In the genomic region with DNA sequence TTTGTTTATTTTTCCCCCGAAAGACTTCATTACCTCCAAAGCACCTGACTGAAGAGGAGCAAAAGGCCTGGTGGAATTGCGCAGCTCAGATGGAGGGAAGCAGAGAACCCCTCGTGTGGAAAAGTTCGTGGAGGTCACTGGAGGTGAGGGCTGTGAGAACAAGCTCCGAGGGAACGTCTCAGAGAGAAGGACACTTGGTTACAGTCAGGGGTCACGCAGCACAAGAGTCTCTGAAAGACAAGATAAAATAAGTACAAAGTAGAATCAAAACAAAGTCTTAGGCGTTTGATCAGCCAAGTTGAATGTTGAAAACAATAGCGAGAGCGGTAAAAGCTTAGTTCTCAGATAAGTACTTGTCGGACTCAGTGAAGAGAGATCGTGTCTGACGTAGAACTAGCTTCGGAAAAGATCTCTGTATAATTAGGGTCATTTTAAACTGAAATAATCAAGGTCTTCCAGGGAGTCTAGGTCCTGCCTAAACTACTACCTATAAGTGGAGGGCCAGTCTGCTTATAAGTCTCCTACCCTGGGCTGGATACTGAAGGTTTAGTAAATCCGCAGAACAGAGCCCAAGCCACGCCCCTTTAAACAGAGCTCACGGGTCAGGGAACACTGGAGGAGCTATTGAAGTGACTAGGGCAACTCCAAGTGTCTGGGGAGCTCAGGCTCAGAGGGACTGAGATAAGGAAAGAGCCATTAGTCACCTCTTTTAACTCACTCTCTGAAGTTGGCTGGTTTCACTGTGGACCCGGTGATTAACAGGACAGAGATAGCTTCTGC, we compare ENCODE assay signal across 9 mouse cellular contexts. TPM values are rescaled to one million over a fixed set of nuclear protein-coding genes. Genes with fewer than 3 reads are reported as not detected.
DNase-seq lines count a peak whose midpoint lies in the region; ATAC-seq and TF ChIP-seq lines count a peak whose summit lies in the region.
"Had no signal": no experiment of that assay in that cellular context is flagged by ENCODE, and none has a peak within 500 bp of the region (broad histone marks: within the 10 kb centered on the region; RNA-seq: fewer than 3 reads in every experiment).

No protein-coding gene starts in this region.

- ATAC-seq in Patski = peak; percentile 56
- ATAC-seq in embryonic facial prominence, embryonic 11.5 days (replicated peaks; ENCODE audit: insufficient number of reproducible peaks, low FRiP score, low TSS enrichment, low read depth) = no peak
- ATAC-seq in kidney, embryonic 14.5 days (ENCODE audit: low FRiP score, low TSS enrichment) = peak; percentile 82
- no peak for ATAC-seq in activated CD4-positive, CD25-positive, alpha-beta regulatory T cell, adult 4 months

- H3K9me3 ChIP-seq in embryonic facial prominence, embryonic 11.5 days (replicated peaks; ENCODE audit: control insufficient read depth, low read length) = no peaks in the 10 kb centered on the region
- no peaks in the 10 kb centered on the region for H3K9me3 ChIP-seq in kidney, embryonic 14.5 days (ENCODE audit: control insufficient read depth, low read length)

- CTCF ChIA-PET in Patski (lab: Charles Lee) = interaction anchor here (0.6 to 3.6 kb wide), 12 partner anchors 9 to 340 kb away, joined by 3 to 24 read pairs (median 4); no protein-coding TSS in a partner anchor

- in situ Hi-C loops in Patski (cut with MboI; ENCODE audit: low pct_unique_long_range_greater_than_20kb) = no loop called here

- no peak overlapping the region for H3K27ac ChIP-seq in embryonic facial prominence, embryonic 11.5 days (replicated peaks; ENCODE audit: low read depth, low read length)
- peak overlapping the region; percentile 15; the same call in 1 of the 2 replicates for H3K27ac ChIP-seq in kidney, embryonic 14.5 days (ENCODE audit: low read depth, low read length)
- H3K27ac ChIP-seq: macrophage had no signal

- intact Hi-C loops in left cerebral cortex, postnatal 14 days (cut with DNase I) = no loop called here

- TF ChIP-seq CTCF in Patski (IDR thresholded peaks at IDR 0.05) = no peak

- H3K9ac ChIP-seq in embryonic facial prominence, embryonic 11.5 days (replicated peaks; ENCODE audit: low read length) = no peak overlapping the region
- no peak overlapping the region for H3K9ac ChIP-seq in kidney, embryonic 14.5 days (ENCODE audit: low read depth, low read length)

- H3K36me3 ChIP-seq in embryonic facial prominence, embryonic 11.5 days (replicated peaks; ENCODE audit: control insufficient read depth, insufficient read depth, low read depth, low read length) = no peaks in the 10 kb centered on the region
- H3K36me3 ChIP-seq in kidney, embryonic 14.5 days (ENCODE audit: control insufficient read depth, insufficient read depth, low read length) = no peaks in the 10 kb centered on the region

- 41% methylated on average over 18 of the region's 18 CpGs for WGBS in embryonic facial prominence, embryonic 11.5 days
- WGBS in kidney, embryonic 14.5 days = 34% methylated on average over 18 of the region's 18 CpGs

- no peaks in the 10 kb centered on the region for H3K27me3 ChIP-seq in Patski
- H3K27me3 ChIP-seq in embryonic facial prominence, embryonic 11.5 days (ENCODE audit: control insufficient read depth, insufficient read depth, low read length) = no peaks in the 10 kb centered on the region
- no peaks in the 10 kb centered on the region for H3K27me3 ChIP-seq in kidney, embryonic 14.5 days (ENCODE audit: control insufficient read depth, insufficient read depth, low read length)

- POLR2A ChIA-PET in Patski (lab: Charles Lee) = interaction anchor here (0.9 kb wide), 1 partner anchor 71 kb away, joined by 3 read pairs; no protein-coding TSS in a partner anchor

- no peak overlapping the region for H3K4me3 ChIP-seq in embryonic facial prominence, embryonic 11.5 days (ENCODE audit: low read depth, low read length)
- H3K4me3 ChIP-seq in kidney, embryonic 14.5 days (ENCODE audit: low read length) = no peak overlapping the region

- no peak for DNase-seq in Patski (ENCODE audit: low read depth, low spot score)
- DNase-seq in embryonic facial prominence, embryonic 11.5 days (ENCODE audit: low spot score) = peak; percentile 36
- peak; percentile 32 to 55 for DNase-seq in lung, postnatal 4 days
- no peak for DNase-seq in cerebellum, adult 11 months
- no peak for DNase-seq in layer of hippocampus, postnatal 36 days
- DNase-seq in left cerebral cortex, postnatal 14 days (ENCODE audit: low spot score in 2 of 2) = no peak

- H3K4me1 ChIP-seq in embryonic facial prominence, embryonic 11.5 days (ENCODE audit: control insufficient read depth, insufficient read depth, low read length) = no peaks in the 10 kb centered on the region
- peaks cover 6% of the 10 kb centered on the region; the same call in 1 of the 2 replicates for H3K4me1 ChIP-seq in kidney, embryonic 14.5 days (ENCODE audit: control insufficient read depth, insufficient read depth, low read length)

- no peak overlapping the region for H3K4me2 ChIP-seq in embryonic facial prominence, embryonic 11.5 days (ENCODE audit: low read depth, low read length)
- H3K4me2 ChIP-seq in kidney, embryonic 14.5 days (replicated peaks; ENCODE audit: low read depth, low read length) = peak overlapping the region; percentile 9

RNA-seq across cellular contexts. Expression of gene Jade1, which starts 33.1 kb away (rescaled TPM):
- 48.1 TPM for polyA plus RNA-seq in Patski (2021)
- polyA plus RNA-seq in embryonic facial prominence, embryonic 11.5 days (2014; fragmentation: Nextera tagmentation; extraction: Ambion mirVana) = 12.7 and 13.1 TPM in 2 replicates
- 14.6 and 22.1 TPM in 2 replicates for polyA plus RNA-seq in kidney, embryonic 14.5 days (2014; fragmentation: Nextera tagmentation; extraction: Ambion mirVana)
- total RNA-seq in layer of hippocampus, postnatal 36 days (2021) = 10 to 100 TPM; 26.5 to 29.1 TPM
- polyA plus RNA-seq in activated CD4-positive, CD25-positive, alpha-beta regulatory T cell, adult 4 months (2017; shearing (Covaris generic)) = 1 to 10 TPM; 7.4 to 7.6 TPM
- 10 to 100 TPM; 28.6 to 30.1 TPM for total RNA-seq in left cerebral cortex, postnatal 14 days (2021)

Comparison
In these comparisons a context has a peak if more than half of its experiments do, and no peak if none do; other contexts are left out.
1. ATAC-seq: peak in Patski (single experiment) and kidney, embryonic 14.5 days (single experiment); none in embryonic facial prominence, embryonic 11.5 days (single experiment) and activated CD4-positive, CD25-positive, alpha-beta regulatory T cell, adult 4 months (single experiment).
2. DNase-seq: peak in embryonic facial prominence, embryonic 11.5 days (single experiment) and lung, postnatal 4 days (2 of 2); none in Patski (single experiment), cerebellum, adult 11 months (single experiment), layer of hippocampus, postnatal 36 days (0 of 2) and left cerebral cortex, postnatal 14 days (0 of 2).